Mouse (Mus musculus) forebrain, embryonic 14.5 days (tissue): ENCODE measurements at regions not wholly inside any gene's neighbourhood (a gene's known extent, or its start where the extent isn't known, plus 50 kb on each side); places are given as distances from the start of the nearest gene placed in this dataset.
"Not testable (repeated sequence)": the region's sequence is repeated elsewhere in the genome, so short reads cannot be mapped to it uniquely, and the experiment has no call there.

Source experiments
- ATAC-seq: fragments of 200-750 bp; cut with Nextera tagmentation; 2 replicates; pipeline ENCODE4 v1.8.0; 2017; ENCODE audit warnings: mild to moderate bottlenecking, moderate library complexity
- DNase-seq: peaks from one replicate; pipeline ENCODE4 v3.0.0-alpha.2; 2015; ENCODE audit warnings: low spot score
- H3K27ac ChIP-seq: fragments of 300-500 bp; sonication (generic); 2 replicates; pipeline ENCODE4 v1.5.1; 2014; ENCODE audit warnings: low read depth, mild to moderate bottlenecking, control low read depth, low read length, moderate library complexity
- H3K27me3 ChIP-seq: fragments of 300-500 bp; sonication (generic); replicated peaks from 2 replicates; pipeline ENCODE4 v1.6.1; 2014; ENCODE audit warnings: low read length, control low read depth, mixed read lengths; ENCODE audit not compliant: control insufficient read depth, insufficient read depth
- H3K36me3 ChIP-seq: fragments of 300-500 bp; sonication (generic); 2 replicates; pipeline ENCODE4 v1.6.1; 2014; ENCODE audit warnings: low read length, control low read depth; ENCODE audit not compliant: control insufficient read depth, insufficient read depth
- H3K4me1 ChIP-seq: fragments of 300-500 bp; sonication (generic); 2 replicates; pipeline ENCODE4 v1.6.1; 2014; ENCODE audit warnings: antibody characterized with exemption, low read length, control low read depth; ENCODE audit not compliant: control insufficient read depth, insufficient read depth
- H3K4me2 ChIP-seq: fragments of 300-500 bp; sonication (generic); 2 replicates; pipeline ENCODE4 v1.6.1; 2014; ENCODE audit warnings: mild to moderate bottlenecking, control low read depth, low read length
- H3K4me3 ChIP-seq: fragments of 300-500 bp; sonication (generic); 2 replicates; pipeline ENCODE4 v1.5.1; 2014; ENCODE audit warnings: low read depth, low read length, control low read depth
- H3K9ac ChIP-seq: fragments of 300-500 bp; sonication (generic); 2 replicates; pipeline ENCODE4 v1.6.1; 2014; ENCODE audit warnings: mild to moderate bottlenecking, low read length, control low read depth, moderate library complexity
- H3K9me3 ChIP-seq: fragments of 300-500 bp; sonication (generic); replicated peaks from 2 replicates; pipeline ENCODE4 v1.6.1; 2016; ENCODE audit warnings: low read length, control low read depth, mixed read lengths; ENCODE audit not compliant: control insufficient read depth
- WGBS: fragments of 180-500 bp; shearing (Covaris S2); extraction: QIAGEN DNeasy Blood & Tissue Kit; methylation state at CpG from one replicate; pipeline ENCODE4 v1.1.7; 2014; 5-methylcytosine and 5-hydroxymethylcytosine counted together

- not testable (repeated sequence) for H3K4me1 ChIP-seq, H3K27me3 ChIP-seq, H3K9me3 ChIP-seq, H3K4me3 ChIP-seq, H3K4me2 ChIP-seq, H3K27ac ChIP-seq, H3K36me3 ChIP-seq, H3K9ac ChIP-seq
- WGBS: 40% methylated on average over 2 of the region's 2 CpGs
- DNase-seq: peak; percentile 61
- peak; percentile 50; the same call in 1 of the 2 replicates for ATAC-seq
These were observed 102.0 kb upstream of the Zfp746 start for GRCm38 (mm10) chr6:48188363-48188762.

GRCm38 (mm10) chr6:48185311-48185710 lies 98.9 kb upstream of the Zfp746 start:
- ATAC-seq (no peak), DNase-seq (no peak)
- H3K36me3 ChIP-seq: no peaks in the 10 kb centered on the region
- H3K27me3 ChIP-seq: no peaks in the 10 kb centered on the region
- no peak overlapping the region for H3K4me3 ChIP-seq
- H3K9me3 ChIP-seq: no peaks in the 10 kb centered on the region
- 32% methylated on average over 1 of the region's 1 CpGs for WGBS
- no peak overlapping the region for H3K4me2 ChIP-seq
- H3K4me1 ChIP-seq: no peaks in the 10 kb centered on the region
- H3K9ac ChIP-seq: no peak overlapping the region
- no peak overlapping the region for H3K27ac ChIP-seq

GRCm38 (mm10) chr6:48178360-48179120 lies 92.1 kb upstream of the Zfp746 start:
- no peaks in the 10 kb centered on the region for H3K36me3 ChIP-seq
- H3K4me2 ChIP-seq: no peak overlapping the region
- no peaks in the 10 kb centered on the region for H3K9me3 ChIP-seq
- peak; percentile 61 for ATAC-seq
- 47% methylated on average over 3 of the region's 3 CpGs for WGBS
- H3K4me1 ChIP-seq: no peaks in the 10 kb centered on the region
- H3K4me3 ChIP-seq: no peak overlapping the region
- DNase-seq: peak; percentile 16
- H3K27me3 ChIP-seq: no peaks in the 10 kb centered on the region
- H3K27ac ChIP-seq: no peak overlapping the region
- no peak overlapping the region for H3K9ac ChIP-seq

GRCm38 (mm10) chr6:48177936-48178335 lies 91.5 kb upstream of the Zfp746 start:
- no peak overlapping the region for H3K9ac ChIP-seq
- 5% methylated on average over 2 of the region's 2 CpGs for WGBS
- no peaks in the 10 kb centered on the region for H3K36me3 ChIP-seq
- H3K4me3 ChIP-seq: no peak overlapping the region
- no peaks in the 10 kb centered on the region for H3K27me3 ChIP-seq
- no peak overlapping the region for H3K27ac ChIP-seq
- DNase-seq: peak; percentile 92
- no peak for ATAC-seq
- H3K4me2 ChIP-seq: no peak overlapping the region
- H3K4me1 ChIP-seq: no peaks in the 10 kb centered on the region
- H3K9me3 ChIP-seq: no peaks in the 10 kb centered on the region

GRCm38 (mm10) chr6:48175234-48175633 lies 88.8 kb upstream of the Zfp746 start:
- ATAC-seq: no peak
- Histone ChIP-seq H3K27ac (no peak overlapping the region), H3K9me3 (no peaks in the 10 kb centered on the region), H3K4me2 (no peak overlapping the region), H3K27me3 (no peaks in the 10 kb centered on the region), H3K4me1 (no peaks in the 10 kb centered on the region), H3K9ac (no peak overlapping the region), H3K36me3 (no peaks in the 10 kb centered on the region), H3K4me3 (no peak overlapping the region)
- WGBS: 72% methylated on average over 2 of the region's 2 CpGs
- no peak for DNase-seq

GRCm38 (mm10) chr6:48172769-48173168 lies 86.4 kb upstream of the Zfp746 start:
- H3K9ac ChIP-seq, H3K27me3 ChIP-seq, DNase-seq, H3K36me3 ChIP-seq, H3K9me3 ChIP-seq, H3K27ac ChIP-seq, ATAC-seq, H3K4me1 ChIP-seq, H3K4me2 ChIP-seq, H3K4me3 ChIP-seq: not testable (repeated sequence)
- 92% methylated on average over 8 of the region's 13 CpGs for WGBS

GRCm38 (mm10) chr6:48136851-48137250 lies 50.5 kb upstream of the Zfp746 start:
- H3K9me3 ChIP-seq: no peaks in the 10 kb centered on the region
- ATAC-seq: no peak
- no peak overlapping the region for H3K4me2 ChIP-seq
- no peak overlapping the region for H3K4me3 ChIP-seq
- H3K36me3 ChIP-seq: no peaks in the 10 kb centered on the region
- no peak overlapping the region for H3K27ac ChIP-seq
- no peak for DNase-seq
- no peaks in the 10 kb centered on the region for H3K27me3 ChIP-seq
- 56% methylated on average over 2 of the region's 2 CpGs for WGBS
- no peaks in the 10 kb centered on the region for H3K4me1 ChIP-seq
- H3K9ac ChIP-seq: no peak overlapping the region
